Mouse (Mus musculus) small intestine, adult 2 months (tissue): Measurements from ENCODE around the gene Cetn3.

Experiments
- CTCF ChIP-seq: fragments of 200-500 bp; IDR thresholded peaks from 2 replicates; pipeline ENCODE4 v1.5.1; 2012; ENCODE audit warnings: low read depth, mild to moderate bottlenecking, control low read depth, inconsistent platforms, low read length, moderate library complexity, mixed read lengths; ENCODE audit not compliant: insufficient replicate concordance, insufficient read length; ENCODE audit errors: extremely low read depth
- POLR2A ChIP-seq: fragments of 200-500 bp; IDR thresholded peaks from 2 replicates; pipeline ENCODE4 v1.6.1; 2012; ENCODE audit warnings: low read depth, mild to moderate bottlenecking, control low read depth, inconsistent platforms, low read length, moderate library complexity

GRCm38 (mm10) chr13:81736606-81737005 is 46.3 kb upstream of the Cetn3 start:
- no peak for TF ChIP-seq CTCF
- TF ChIP-seq POLR2A = no peak
